Mouse (Mus musculus) lung, postnatal 25 days (tissue): Measurements from ENCODE around the gene Tsga10.
"Not testable (repeated sequence)": the region's sequence is repeated elsewhere in the genome, so short reads cannot be mapped to it uniquely, and the experiment has no call there.

Source experiments
- DNase-seq: peaks from one replicate; pipeline ENCODE4 v3.0.0; 2022; ENCODE audit warnings: low spot score

Gene Tsga10

GRCm38 (mm10) chr1:37719761-37720640 lies 146.2 kb downstream of the Tsga10 start, which contains the start of gene 2010300C02Rik:
TSS of gene 2010300C02Rik (minus strand) at chr1:37720085.
- DNase-seq = peak; percentile 50

DNA sequence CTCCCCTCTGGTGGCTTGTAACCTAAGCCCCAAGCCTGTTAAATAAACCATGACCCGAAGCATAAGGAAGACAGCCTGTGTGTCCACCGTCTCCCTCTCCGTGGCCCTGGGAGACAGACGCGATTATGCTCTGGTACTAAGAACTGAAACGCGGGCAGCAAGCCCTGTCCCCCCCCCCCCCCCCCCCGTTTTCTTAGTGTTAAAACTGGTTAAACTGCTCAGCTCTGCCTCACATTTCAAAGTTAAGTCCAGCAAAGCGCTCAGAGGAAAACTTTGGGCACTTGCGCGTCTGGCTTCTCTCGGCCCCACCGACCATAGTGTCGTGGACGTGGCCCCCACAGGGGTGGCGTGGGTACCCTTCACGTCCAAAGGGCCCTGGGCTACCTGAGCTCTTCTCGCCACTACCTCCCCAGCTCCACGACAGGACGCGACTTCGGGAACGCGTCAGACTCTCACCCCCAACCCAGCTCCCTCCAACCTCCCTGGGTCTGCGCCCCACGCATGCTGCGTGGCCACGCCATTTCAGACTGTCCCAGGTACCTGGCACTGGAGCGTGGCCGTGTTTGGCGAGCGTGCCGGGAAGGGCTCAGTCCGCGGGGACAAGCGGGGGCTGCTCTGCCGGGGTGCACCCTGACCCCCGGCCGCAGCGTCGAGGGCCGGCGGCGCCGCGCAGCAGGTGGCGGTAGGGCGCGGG lies 147.1 kb downstream of the Tsga10 start:
- DNase-seq = no peak

- peak; percentile 24 for DNase-seq
These were observed 147.7 kb downstream of the Tsga10 start for GRCm38 (mm10) chr1:37718516-37718915.

- DNase-seq = no peak
These were observed 148.6 kb downstream of the Tsga10 start for GRCm38 (mm10) chr1:37717415-37718195.

GRCm38 (mm10) chr1:37712357-37712737 lies 153.9 kb downstream of the Tsga10 start:
- DNase-seq = not testable (repeated sequence)

- no peak for DNase-seq
These were observed 154.5 kb downstream of the Tsga10 start for GRCm38 (mm10) chr1:37711596-37712356.

GRCm38 (mm10) chr1:37711082-37711481 lies 155.1 kb downstream of the Tsga10 start:
- DNase-seq = no peak

- no peak for DNase-seq
These were observed 156.5 kb downstream of the Tsga10 start for GRCm38 (mm10) chr1:37709736-37710135.

DNA sequence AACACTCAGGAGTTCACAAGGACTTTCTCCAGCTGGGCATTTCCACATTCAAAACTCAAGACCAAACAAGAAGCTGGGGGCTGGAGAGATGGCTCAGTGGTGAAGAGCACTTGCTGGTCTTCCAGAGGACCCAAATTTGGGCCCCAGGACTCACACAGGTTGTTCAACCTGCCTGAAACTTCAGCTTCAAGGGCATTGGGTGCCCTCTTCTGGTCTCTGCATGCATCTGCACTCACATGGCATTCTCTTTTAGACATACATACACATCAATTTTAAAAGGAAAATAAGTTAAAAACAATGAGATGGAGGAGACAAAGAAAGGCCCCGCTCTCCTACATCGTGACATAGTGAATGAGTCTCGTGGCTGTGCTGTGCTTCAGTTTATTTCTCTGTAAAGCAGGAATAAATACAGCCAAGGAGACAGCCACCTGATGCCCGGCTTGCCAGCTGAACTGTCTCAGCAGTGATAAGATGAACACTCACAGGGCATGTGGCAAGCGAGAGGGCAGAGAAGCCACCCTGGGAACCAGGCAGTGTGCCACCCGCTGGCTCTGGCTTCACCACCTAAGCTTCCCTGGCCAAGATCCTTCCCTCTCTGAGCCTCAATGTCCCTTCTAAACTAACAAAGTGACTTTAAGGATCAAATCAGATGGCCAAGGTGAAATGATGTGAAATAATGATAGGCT lies 157.8 kb downstream of the Tsga10 start:
- DNase-seq = no peak
